Mouse (Mus musculus) limb, embryonic 12.5 days (tissue): ENCODE results near the gene Scrt2. TPM values are rescaled to one million over a fixed set of nuclear protein-coding genes. Genes with fewer than 3 reads are reported as not detected.

ENCODE experiments used
- polyA plus RNA-seq: library from polyadenylated mRNA; unstranded; fragments of >200 nt; fragmentation: Nextera tagmentation; extraction: Ambion mirVana; gene quantifications from 2 replicates; pipeline ENCODE4 v1.2.1, GENCODE M21; 2016

Gene Scrt2
- polyA plus RNA-seq, 1 experiment from 2014 or later = not detected

Other genes with a start within 250 kb of the Scrt2 start
- 1.3 and 1.4 TPM in 2 replicates for gene Rspo4, start 238.6 kb upstream of the Scrt2 start, polyA plus RNA-seq
- 0.11 and 0.26 TPM in 2 replicates for gene Angpt4, start 170.3 kb upstream of the Scrt2 start, polyA plus RNA-seq
- 29.3 and 31.7 TPM in 2 replicates for gene Fam110a, start 101.3 kb upstream of the Scrt2 start, polyA plus RNA-seq
- gene Slc52a3, start 85.0 kb upstream of the Scrt2 start, polyA plus RNA-seq = 0.97 and 1.2 TPM in 2 replicates
- gene Srxn1, start 24.0 kb downstream of the Scrt2 start, polyA plus RNA-seq = 7.5 and 8.6 TPM in 2 replicates
- gene Tcf15, start 62.0 kb downstream of the Scrt2 start, polyA plus RNA-seq = 11.5 and 11.9 TPM in 2 replicates
- gene Csnk2a1, start 145.3 kb downstream of the Scrt2 start, polyA plus RNA-seq = 94.5 and 102 TPM in 2 replicates
- gene Tbc1d20, start 212.3 kb downstream of the Scrt2 start, polyA plus RNA-seq = 42.5 and 46.1 TPM in 2 replicates